Mouse (Mus musculus) G1E (cell line): ENCODE measurements around the gene Kdm6a. TPM values are rescaled to one million over a fixed set of nuclear protein-coding genes. Genes with fewer than 3 reads are reported as not detected.

Experiments
- ATAC-seq: 2 replicates; pipeline ENCODE4 v1.8.0; 2016; ENCODE audit warnings: mild to moderate bottlenecking; ENCODE audit not compliant: insufficient number of reproducible peaks, poor library complexity, low FRiP score, severe bottlenecking; ENCODE audit errors: extremely low read depth
- DNase-seq: peaks from one replicate; pipeline ENCODE4 v3.0.0; 2012; ENCODE audit warnings: low spot score
- H3K27me3 ChIP-seq: 2 replicates; pipeline ENCODE4 v1.6.1; 2012; ENCODE audit warnings: mild to moderate bottlenecking, low read length, inconsistent platforms; ENCODE audit not compliant: insufficient read depth
- H3K36me3 ChIP-seq: replicated peaks from 2 replicates; pipeline ENCODE3; 2012; ENCODE audit warnings: mild to moderate bottlenecking, inconsistent platforms
- H3K4me1 ChIP-seq: 2 replicates; pipeline ENCODE4 v1.6.1; 2012; ENCODE audit warnings: low read depth, low read length, inconsistent platforms, mixed read lengths; ENCODE audit not compliant: insufficient read depth
- H3K4me3 ChIP-seq: 2 replicates; pipeline ENCODE4 v1.5.1; 2012; ENCODE audit warnings: low read depth, mild to moderate bottlenecking, inconsistent platforms, low read length, moderate library complexity, mixed read lengths
- H3K9me3 ChIP-seq: replicated peaks from 2 replicates; pipeline ENCODE4 v1.6.1; 2012; ENCODE audit warnings: inconsistent platforms
- CTCF ChIP-seq: IDR thresholded peaks from 2 replicates; pipeline ENCODE4 v1.5.1; 2012; ENCODE audit warnings: low read depth, low read length, inconsistent platforms, mixed read lengths
- GATA1 ChIP-seq: IDR thresholded peaks from 2 replicates; pipeline ENCODE4 v1.6.1; 2012; ENCODE audit warnings: borderline replicate concordance, low read length, inconsistent platforms, mixed read lengths
- GATA2 ChIP-seq: IDR thresholded peaks from 2 replicates; pipeline ENCODE4 v1.6.1; 2012; ENCODE audit warnings: low read depth, low read length, inconsistent platforms, borderline replicate concordance
- POLR2AphosphoS5 ChIP-seq: IDR thresholded peaks from 2 replicates; pipeline ENCODE4 v1.6.1; 2012; ENCODE audit warnings: low read depth, low read length, inconsistent platforms; ENCODE audit not compliant: insufficient replicate concordance
- TAL1 ChIP-seq: conservative IDR thresholded peaks from 2 replicates; pipeline ENCODE4 v1.6.1; 2012; ENCODE audit warnings: low read depth, low read length, inconsistent platforms, mixed read lengths
- polyA plus RNA-seq: library from polyadenylated mRNA; stranded (reverse); fragments of >175 nt; gene quantifications from 2 replicates; pipeline ENCODE4 v1.2.3, GENCODE M21; 2012
- total RNA-seq, 2 experiments: library from RNA; stranded (forward) in 1 of 2; stranded (reverse) in 1 of 2; fragments of 200-1000 nt in 1 of 2; fragments of >200 nt in 1 of 2; fragmentation: Nextera tagmentation in 1 of 2; gene quantifications; 2 replicates each; pipeline ENCODE4 v1.2.3; 2014 to 2017

Gene Kdm6a
- total RNA-seq (2014; fragmentation: Nextera tagmentation) (114 and 135 TPM in 2 replicates), total RNA-seq (2017) (59.7 and 61.5 TPM in 2 replicates), polyA plus RNA-seq (25.8 and 26.6 TPM in 2 replicates)

GRCm38 (mm10) chrX:18162192-18162857, at the start of gene Kdm6a:
TSS of gene Kdm6a (plus strand) at chrX:18162575.
- ATAC-seq (peak; percentile 96), DNase-seq (peak; percentile 85)
- TF ChIP-seq TAL1, result no peak
- TF ChIP-seq GATA1, result no peak
- no peak for TF ChIP-seq GATA2
- no peak for TF ChIP-seq POLR2AphosphoS5
- TF ChIP-seq CTCF, result no peak
- Histone ChIP-seq H3K36me3 (no peaks in the 10 kb centered on the region), H3K9me3 (no peaks in the 10 kb centered on the region), H3K4me3 (peak within 1 kb of the TSS; percentile 81), H3K4me1 (no peaks in the 10 kb centered on the region), H3K27me3 (no peaks in the 10 kb centered on the region)

GRCm38 (mm10) chrX:18145557-18145956, 16.8 kb upstream of the Kdm6a start, which contains the start of gene Dusp21:
TSS of gene Dusp21 (plus strand) at chrX:18145857.
- no peaks in the 10 kb centered on the region for H3K4me1 ChIP-seq
- no peak within 1 kb of the TSS for H3K4me3 ChIP-seq
- no peaks in the 10 kb centered on the region for H3K36me3 ChIP-seq
- no peaks in the 10 kb centered on the region; the same call in 1 of the 2 replicates for H3K27me3 ChIP-seq
- no peaks in the 10 kb centered on the region for H3K9me3 ChIP-seq
- no peak for TF ChIP-seq GATA2
- TF ChIP-seq GATA1, result no peak
- TF ChIP-seq CTCF, result no peak
- no peak for TF ChIP-seq TAL1
- no peak for TF ChIP-seq POLR2AphosphoS5
- DNase-seq (no peak), ATAC-seq (no peak)

DNA sequence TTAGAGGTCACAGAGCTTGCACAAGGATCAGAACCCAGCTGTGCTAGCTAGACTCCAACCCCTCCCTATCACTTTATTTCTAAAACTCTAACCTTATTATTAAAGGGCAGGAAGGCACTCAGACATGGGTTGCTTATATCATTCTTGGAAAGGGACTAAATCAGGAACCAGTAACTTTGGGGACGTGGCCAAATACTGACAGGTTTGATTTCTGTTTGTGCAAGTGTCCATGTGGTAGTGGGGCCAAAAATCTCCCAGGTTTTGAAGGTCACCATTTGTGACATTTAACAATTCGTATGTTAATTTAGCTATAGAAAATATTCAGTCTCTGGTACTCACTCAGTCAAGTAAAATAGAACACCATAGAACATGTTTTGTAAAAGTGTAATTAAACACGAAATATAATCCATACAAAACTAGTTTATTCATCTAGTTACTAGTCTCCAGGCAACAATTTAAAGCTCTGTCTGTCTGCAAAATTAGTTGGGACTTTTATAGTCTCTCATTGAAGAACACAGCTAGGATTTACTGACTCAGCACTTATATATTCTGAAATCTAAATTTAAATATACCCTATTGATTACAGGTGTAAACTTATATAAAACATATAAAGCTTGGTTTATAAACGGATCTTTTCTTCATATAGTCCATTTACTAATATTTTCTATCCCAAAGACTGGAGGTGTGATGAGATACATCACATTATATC, 1.5 kb upstream of the Kdm6a start:
- TF ChIP-seq CTCF (no peak), POLR2AphosphoS5 (no peak), GATA1 (no peak), TAL1 (no peak), GATA2 (no peak)
- Histone ChIP-seq H3K27me3 (no peaks in the 10 kb centered on the region), H3K36me3 (no peaks in the 10 kb centered on the region), H3K4me1 (no peaks in the 10 kb centered on the region), H3K9me3 (no peaks in the 10 kb centered on the region), H3K4me3 (no peak overlapping the region)
- DNase-seq (no peak), ATAC-seq (no peak)

DNA sequence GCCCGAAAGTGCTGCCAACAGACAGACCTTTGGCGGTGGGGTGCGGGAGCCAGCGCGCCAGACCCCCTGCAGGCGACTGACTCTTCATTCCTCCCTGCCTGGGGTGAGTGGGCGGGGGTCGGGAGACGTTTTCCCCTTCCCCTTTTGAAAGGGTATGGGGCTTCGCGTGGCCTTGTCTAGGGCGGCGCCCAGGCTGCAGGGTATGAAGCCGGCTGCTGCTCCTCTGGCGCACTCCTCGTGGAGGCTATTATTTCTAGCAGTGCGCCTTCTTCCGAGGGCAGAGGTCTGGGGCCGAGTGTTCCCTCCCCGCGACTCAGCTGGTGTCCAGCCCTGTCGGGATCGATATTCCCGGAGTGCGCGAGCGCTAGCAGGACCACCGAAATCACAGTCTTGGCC, 581 bp upstream of the Kdm6a start:
- no peak for TF ChIP-seq GATA1
- TF ChIP-seq CTCF, result no peak
- no peak for TF ChIP-seq TAL1
- no peak for TF ChIP-seq POLR2AphosphoS5
- TF ChIP-seq GATA2, result no peak
- H3K9me3 ChIP-seq, result no peaks in the 10 kb centered on the region
- H3K4me1 ChIP-seq, result no peaks in the 10 kb centered on the region
- H3K4me3 ChIP-seq, result peak overlapping the region; percentile 81
- DNase-seq (no peak), ATAC-seq (no peak)
- H3K36me3 ChIP-seq, result no peaks in the 10 kb centered on the region
- no peaks in the 10 kb centered on the region for H3K27me3 ChIP-seq

DNA sequence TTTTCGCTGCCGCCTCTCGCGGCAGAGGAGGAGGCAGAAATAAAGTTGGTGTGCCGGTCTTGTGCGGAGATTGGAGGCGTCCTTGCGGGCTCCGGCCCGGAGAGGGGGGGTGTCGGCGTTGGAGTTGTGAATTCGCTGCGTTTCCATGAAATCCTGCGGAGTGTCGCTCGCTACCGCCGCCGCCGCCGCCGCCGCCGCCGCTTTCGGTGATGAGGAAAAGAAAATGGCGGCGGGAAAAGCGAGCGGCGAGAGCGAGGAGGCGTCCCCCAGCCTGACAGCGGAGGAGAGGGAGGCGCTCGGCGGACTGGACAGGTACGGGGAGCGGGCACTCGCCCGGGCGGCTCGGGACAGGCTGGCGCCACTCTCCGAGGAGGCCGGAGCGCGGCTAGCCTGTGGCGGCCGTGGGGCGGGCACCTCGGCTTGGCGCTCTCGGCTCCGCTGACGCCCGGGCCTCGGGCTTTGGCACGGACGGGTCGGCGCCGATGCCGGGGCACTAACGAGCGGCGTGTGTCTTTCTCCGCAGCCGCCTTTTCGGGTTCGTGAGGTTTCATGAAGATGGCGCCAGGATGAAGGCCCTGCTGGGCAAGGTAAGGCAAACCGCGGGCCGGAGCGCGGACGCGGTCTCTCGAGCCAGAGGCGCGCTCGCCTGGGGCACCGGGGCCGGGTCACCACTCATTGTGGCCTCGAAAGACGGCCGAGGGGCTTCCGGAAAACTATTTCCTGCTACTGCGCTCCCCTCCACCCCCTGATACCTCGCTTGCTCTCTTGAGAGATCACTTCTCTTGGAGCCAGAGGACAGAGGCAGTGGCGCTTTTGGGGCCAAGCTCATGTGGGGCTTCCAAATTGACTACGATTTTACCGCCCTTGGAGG, 721 bp downstream of the Kdm6a start:
- no peaks in the 10 kb centered on the region for H3K4me1 ChIP-seq
- no peak for TF ChIP-seq TAL1
- no peak for TF ChIP-seq CTCF
- TF ChIP-seq GATA1, result no peak
- no peak for TF ChIP-seq POLR2AphosphoS5
- TF ChIP-seq GATA2, result no peak
- ATAC-seq (no peak), DNase-seq (no peak)
- peak overlapping the region; percentile 81 for H3K4me3 ChIP-seq
- H3K27me3 ChIP-seq, result no peaks in the 10 kb centered on the region
- H3K36me3 ChIP-seq, result no peaks in the 10 kb centered on the region
- H3K9me3 ChIP-seq, result no peaks in the 10 kb centered on the region

GRCm38 (mm10) chrX:18163917-18164624, 1.7 kb downstream of the Kdm6a start:
- no peak for ATAC-seq
- TF ChIP-seq TAL1, result 0 out of 2 replicates have a peak, but pooled peaks have one; percentile 11
- TF ChIP-seq POLR2AphosphoS5, result no peak
- Histone ChIP-seq H3K4me3 (peak overlapping the region; percentile 81), H3K27me3 (no peaks in the 10 kb centered on the region), H3K9me3 (no peaks in the 10 kb centered on the region), H3K4me1 (no peaks in the 10 kb centered on the region), H3K36me3 (no peaks in the 10 kb centered on the region)
- peak; percentile 12 for DNase-seq
